Mouse (Mus musculus) mesoderm, embryonic 11.5 days (tissue): ENCODE data around the gene Gcn1l1.
A peak's percentile ranks its signal among the peaks of the same experiment; 100 is the strongest.

ENCODE experiments used
- DNase-seq: peaks from one replicate; pipeline ENCODE4 v3.0.0-alpha.2; 2012; ENCODE audit warnings: low read depth, low spot score

The Gcn1l1 gene

GRCm38 (mm10) chr5:115534856-115535255 is 30.2 kb upstream of the Gcn1l1 start:
- no peak for DNase-seq

GRCm38 (mm10) chr5:115535635-115536034 is 29.4 kb upstream of the Gcn1l1 start:
- DNase-seq = no peak

- no peak for DNase-seq
These were observed 26.9 kb upstream of the Gcn1l1 start for GRCm38 (mm10) chr5:115538017-115538692.

- DNase-seq = peak; percentile 91
These were observed 26.4 kb upstream of the Gcn1l1 start for GRCm38 (mm10) chr5:115538693-115539043.

- DNase-seq = no peak
These were observed 22.2 kb upstream of the Gcn1l1 start for GRCm38 (mm10) chr5:115542635-115543384.

- DNase-seq = no peak
These were observed 21.4 kb upstream of the Gcn1l1 start for GRCm38 (mm10) chr5:115543509-115544253.

- DNase-seq = no peak
These were observed 20.3 kb upstream of the Gcn1l1 start for GRCm38 (mm10) chr5:115544655-115545185.

GRCm38 (mm10) chr5:115545636-115546035 is 19.4 kb upstream of the Gcn1l1 start:
- DNase-seq = no peak

GRCm38 (mm10) chr5:115546536-115546935 is 18.5 kb upstream of the Gcn1l1 start:
- no peak for DNase-seq

- DNase-seq = no peak
These were observed 18.0 kb upstream of the Gcn1l1 start for GRCm38 (mm10) chr5:115547014-115547413.

- DNase-seq = no peak
These were observed 17.6 kb upstream of the Gcn1l1 start for GRCm38 (mm10) chr5:115547421-115547820.

GRCm38 (mm10) chr5:115548501-115549285 is 16.4 kb upstream of the Gcn1l1 start:
- no peak for DNase-seq

- no peak for DNase-seq
These were observed 14.5 kb upstream of the Gcn1l1 start for GRCm38 (mm10) chr5:115550482-115551005.

GRCm38 (mm10) chr5:115551386-115551785 is 13.7 kb upstream of the Gcn1l1 start:
- DNase-seq = no peak

- DNase-seq = no peak
These were observed 13.3 kb upstream of the Gcn1l1 start for GRCm38 (mm10) chr5:115551799-115552198.

GRCm38 (mm10) chr5:115553801-115554420 is 11.1 kb upstream of the Gcn1l1 start:
- DNase-seq = no peak

- DNase-seq = no peak
These were observed 10.3 kb upstream of the Gcn1l1 start for GRCm38 (mm10) chr5:115554536-115555291.

- DNase-seq = peak; percentile 91
These were observed 8.8 kb upstream of the Gcn1l1 start for GRCm38 (mm10) chr5:115556217-115556616.

GRCm38 (mm10) chr5:115558182-115558794 is 6.8 kb upstream of the Gcn1l1 start:
- no peak for DNase-seq
